Mouse (Mus musculus) cortical plate, adult 2 months (tissue): ENCODE data around the gene Brinp2. TPM values are rescaled to one million over a fixed set of nuclear protein-coding genes. Genes with fewer than 3 reads are reported as not detected.

Experiments used
- H3K27ac ChIP-seq: fragments of 200-500 bp; 2 replicates; pipeline ENCODE4 v1.5.1; 2012; ENCODE audit warnings: low read length, control low read depth, inconsistent platforms; ENCODE audit not compliant: insufficient read depth
- H3K4me1 ChIP-seq: fragments of 200-500 bp; 2 replicates; pipeline ENCODE4 v1.6.1; 2011; ENCODE audit warnings: low read length; ENCODE audit not compliant: control insufficient read depth, insufficient read depth
- H3K4me3 ChIP-seq: fragments of 200-500 bp; 2 replicates; pipeline ENCODE4 v1.5.1; 2011; ENCODE audit warnings: mild to moderate bottlenecking, low read length, control low read depth; ENCODE audit not compliant: insufficient read depth
- CTCF ChIP-seq: fragments of 200-500 bp; IDR thresholded peaks from 2 replicates; pipeline ENCODE4 v1.5.1; 2011; ENCODE audit warnings: mild to moderate bottlenecking, control low read depth, low read length; ENCODE audit not compliant: insufficient read depth; ENCODE audit errors: extremely low read depth
- POLR2A ChIP-seq: fragments of 200-500 bp; IDR thresholded peaks from 2 replicates; pipeline ENCODE4 v1.6.1; 2011; ENCODE audit warnings: mild to moderate bottlenecking, low read length, control low read depth; ENCODE audit not compliant: insufficient read depth; ENCODE audit errors: extremely low read depth
- polyA plus RNA-seq: library from polyadenylated mRNA; depleted of rRNA; stranded (reverse); fragments of >200 nt; gene quantifications from 2 replicates; pipeline ENCODE4 v1.2.3, GENCODE M21; 2012

Gene Brinp2
- polyA plus RNA-seq, 1 experiment: 62.2 TPM

DNA sequence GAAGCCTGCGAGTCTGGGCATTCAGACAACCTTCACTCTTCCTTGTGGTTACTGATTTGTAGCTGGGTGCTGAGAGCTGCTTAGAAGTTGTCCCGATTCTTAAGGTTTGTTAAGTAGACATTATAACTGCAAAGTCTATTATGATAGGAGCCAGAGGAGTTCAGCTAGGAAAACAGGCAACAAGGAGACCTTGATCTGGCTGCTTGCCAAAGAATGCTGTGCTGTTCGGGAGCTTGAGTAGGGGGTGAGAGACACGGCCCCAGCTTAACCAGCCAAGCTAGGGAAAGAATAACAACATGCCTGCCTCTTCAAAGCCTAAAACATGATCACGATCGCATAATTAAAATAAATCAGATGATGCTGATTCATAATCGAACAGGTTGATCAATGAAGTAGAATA is 59.1 kb downstream of the Brinp2 start:
- peaks cover 10% of the 10 kb centered on the region for H3K4me1 ChIP-seq
- H3K27ac ChIP-seq: no peak overlapping the region
- no peak for TF ChIP-seq CTCF
- TF ChIP-seq POLR2A: no peak
- no peak overlapping the region for H3K4me3 ChIP-seq

DNA sequence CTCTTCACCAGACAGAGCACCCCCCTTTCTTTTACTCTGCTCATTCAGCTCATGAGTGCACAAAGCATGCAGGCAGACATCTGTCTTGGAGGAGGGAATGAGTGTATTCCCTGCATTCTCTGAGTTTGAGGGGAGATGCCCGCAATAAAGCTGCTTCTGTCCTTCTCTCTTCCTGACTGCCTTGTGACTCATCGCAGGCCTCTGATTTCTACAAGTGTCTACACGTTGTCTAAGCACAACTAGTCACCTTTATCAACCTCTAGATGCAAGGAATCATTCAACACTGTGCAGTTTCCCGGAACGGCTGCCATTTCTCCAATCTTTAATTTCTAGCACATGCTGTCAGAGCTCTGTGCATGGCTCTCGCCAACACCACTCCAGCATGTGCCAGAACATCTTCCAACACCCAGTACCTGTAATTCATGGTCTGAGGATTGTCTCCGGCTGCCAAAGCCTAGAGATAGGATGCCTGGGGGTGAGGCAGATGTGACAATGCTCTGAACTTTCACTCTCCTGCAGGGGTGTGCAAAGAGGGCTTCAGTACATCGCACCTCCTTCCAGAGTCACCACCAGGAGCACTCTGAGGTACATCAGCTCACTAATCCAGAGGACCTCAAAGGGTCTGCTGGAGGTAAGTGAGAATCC is 59.7 kb downstream of the Brinp2 start:
- Histone ChIP-seq H3K27ac (no peak overlapping the region), H3K4me1 (peaks cover 10% of the 10 kb centered on the region), H3K4me3 (no peak overlapping the region)
- TF ChIP-seq POLR2A (no peak), CTCF (no peak)

DNA sequence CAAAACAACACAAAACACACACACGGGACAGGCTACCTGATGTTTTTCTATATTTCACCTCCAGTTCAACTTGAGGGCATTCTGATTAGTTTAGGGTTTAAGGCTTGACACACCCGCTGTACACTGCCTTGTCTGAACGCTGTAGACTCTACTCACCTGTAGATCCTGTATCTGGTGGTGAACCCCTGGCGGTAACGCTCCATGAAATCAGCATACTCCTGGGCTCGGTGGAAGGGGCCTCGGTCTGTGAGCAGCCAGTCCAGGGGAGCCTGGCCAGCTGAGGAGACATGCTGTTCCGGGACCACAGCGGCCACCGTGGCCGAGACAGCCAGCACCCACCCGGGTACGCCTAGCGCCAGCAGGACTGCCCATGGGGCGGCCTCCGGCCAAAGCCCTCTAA is 60.9 kb downstream of the Brinp2 start:
- no peak overlapping the region for H3K27ac ChIP-seq
- TF ChIP-seq CTCF (no peak), POLR2A (no peak)
- peaks cover 10% of the 10 kb centered on the region for H3K4me1 ChIP-seq
- H3K4me3 ChIP-seq: no peak overlapping the region

DNA sequence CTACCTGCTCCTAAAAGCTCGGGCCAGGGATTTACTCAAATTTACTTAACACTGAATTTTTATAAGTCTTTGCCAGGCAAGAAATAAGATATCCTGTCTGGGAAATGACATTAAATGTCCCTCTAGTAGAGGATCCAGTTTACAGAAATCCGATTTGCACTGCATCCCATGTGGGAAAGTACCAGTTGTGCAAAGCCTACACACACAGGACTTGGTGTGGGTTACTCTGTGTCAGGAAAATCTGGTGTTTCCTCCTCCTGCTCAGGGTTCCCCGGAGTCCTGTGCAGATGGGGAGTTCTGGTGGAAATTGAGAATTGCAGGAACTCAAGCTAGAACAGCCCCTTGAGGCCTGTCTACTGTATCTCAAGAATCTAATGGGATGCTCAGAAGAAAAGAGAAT is 70.9 kb downstream of the Brinp2 start:
- Histone ChIP-seq H3K4me3 (no peak overlapping the region), H3K4me1 (no peaks in the 10 kb centered on the region; the same call in 1 of the 2 replicates), H3K27ac (no peak overlapping the region)
- TF ChIP-seq POLR2A: no peak
- TF ChIP-seq CTCF: no peak

DNA sequence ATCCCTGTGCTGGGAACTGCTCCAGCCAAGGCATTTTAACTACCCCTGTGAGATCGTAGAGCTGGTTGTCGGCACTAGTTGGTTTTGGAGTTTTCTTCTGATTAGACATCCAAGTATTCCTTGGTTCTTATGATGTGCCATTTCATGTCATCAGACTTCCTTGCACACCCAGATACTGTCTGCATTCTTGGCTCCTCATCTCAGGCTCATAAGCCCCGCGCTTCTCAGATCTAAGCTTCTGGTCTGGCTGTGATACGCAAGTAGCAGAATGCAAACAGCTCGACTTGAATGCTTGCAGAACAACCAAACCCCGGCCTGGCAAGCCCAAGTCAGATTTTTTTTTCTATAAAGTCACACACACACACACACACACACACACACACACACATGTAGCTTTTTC is 72.3 kb downstream of the Brinp2 start:
- Histone ChIP-seq H3K4me3 (no peak overlapping the region), H3K27ac (no peak overlapping the region), H3K4me1 (no peaks in the 10 kb centered on the region; the same call in 1 of the 2 replicates)
- TF ChIP-seq POLR2A (no peak), CTCF (no peak)

DNA sequence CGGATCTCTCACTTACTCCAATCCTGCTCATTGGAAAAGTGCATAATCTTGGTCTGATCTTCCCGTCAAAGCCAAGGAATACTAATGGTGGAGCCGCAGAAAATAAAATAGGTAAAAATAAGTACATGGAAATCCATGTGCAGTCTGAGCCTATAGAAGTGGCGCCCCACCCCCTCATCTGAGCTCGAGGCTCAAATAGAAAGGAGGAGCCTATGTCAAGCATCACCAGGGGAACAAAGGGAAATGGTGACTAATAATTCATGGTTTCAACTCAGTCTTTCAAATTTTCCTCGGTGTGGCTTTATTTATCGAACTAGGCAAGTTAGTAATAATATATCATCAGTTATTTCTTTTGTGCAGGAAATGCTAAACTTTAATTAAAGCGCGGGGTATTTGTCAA is 84.1 kb downstream of the Brinp2 start:
- no peak overlapping the region for H3K27ac ChIP-seq
- H3K4me3 ChIP-seq: no peak overlapping the region
- peaks cover 3% of the 10 kb centered on the region; the same call in 1 of the 2 replicates for H3K4me1 ChIP-seq
- TF ChIP-seq POLR2A: no peak
- no peak for TF ChIP-seq CTCF

DNA sequence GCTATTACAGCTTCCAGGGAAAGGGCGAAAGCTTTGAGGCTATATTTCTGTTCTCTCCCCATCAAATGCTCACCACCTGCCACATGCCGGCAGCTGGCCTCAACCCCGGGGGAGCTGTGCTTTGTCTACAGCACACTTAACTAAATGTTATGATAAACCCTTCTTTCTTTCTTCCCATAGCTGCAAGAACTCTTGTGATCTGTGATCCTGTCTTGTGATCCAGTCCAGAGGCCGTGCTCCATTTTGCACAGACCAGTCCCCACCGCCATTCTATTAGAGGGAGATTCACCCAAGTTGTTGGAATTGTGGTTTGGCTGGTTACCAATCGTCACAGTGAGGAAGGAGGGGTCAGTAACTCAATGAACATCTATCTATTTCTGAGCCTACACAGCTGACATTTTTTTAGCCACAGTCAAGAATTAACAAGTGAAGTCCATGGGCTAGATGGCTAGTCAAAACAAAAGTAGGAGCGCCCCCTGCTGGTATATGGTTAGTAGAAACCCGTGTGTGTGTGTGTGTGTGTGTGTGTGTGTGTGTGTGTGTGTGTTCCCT is 89.0 kb downstream of the Brinp2 start:
- H3K27ac ChIP-seq: no peak overlapping the region
- TF ChIP-seq CTCF (peak; percentile 42; the same call in 1 of the 2 replicates), POLR2A (no peak)
- H3K4me1 ChIP-seq: peaks cover 3% of the 10 kb centered on the region; the same call in 1 of the 2 replicates
- no peak overlapping the region for H3K4me3 ChIP-seq

DNA sequence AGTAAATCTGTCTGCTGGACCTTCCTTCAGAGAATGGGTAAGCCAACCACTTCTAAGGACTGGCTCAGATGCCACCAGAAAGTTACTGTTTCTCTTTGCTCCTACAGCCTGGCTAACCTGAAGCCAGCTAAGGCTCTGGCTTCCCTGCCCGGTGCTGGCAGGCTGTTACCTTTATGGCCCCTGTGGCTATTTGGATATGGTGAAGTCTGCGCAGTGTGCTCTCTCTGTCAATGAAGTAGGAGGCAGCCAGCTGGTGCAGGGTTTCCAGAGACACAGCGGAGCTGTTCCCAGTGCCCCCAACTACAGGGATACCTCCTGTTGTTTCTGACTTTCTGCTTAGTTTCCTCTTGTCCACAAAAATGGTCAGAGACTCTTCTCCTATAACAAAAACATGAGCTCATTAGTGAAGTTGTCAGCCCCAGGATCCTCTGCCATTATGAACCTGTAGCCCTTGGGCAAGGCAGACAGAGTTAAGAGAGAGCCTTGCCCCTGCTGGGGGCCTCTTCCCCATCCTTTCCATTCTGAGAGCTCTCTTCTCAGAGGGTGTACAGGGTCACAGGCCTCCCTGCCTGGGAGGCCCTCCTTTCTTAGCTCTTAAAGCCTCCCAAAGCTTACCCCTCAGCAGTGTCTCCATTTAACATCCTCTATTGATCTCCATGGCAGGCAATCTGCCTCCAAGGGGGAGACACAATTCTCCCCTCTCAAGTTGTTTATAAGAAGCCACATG is 89.7 kb downstream of the Brinp2 start:
- TF ChIP-seq POLR2A (no peak), CTCF (no peak)
- Histone ChIP-seq H3K27ac (no peak overlapping the region), H3K4me1 (peaks cover 3% of the 10 kb centered on the region; the same call in 1 of the 2 replicates), H3K4me3 (no peak overlapping the region)

DNA sequence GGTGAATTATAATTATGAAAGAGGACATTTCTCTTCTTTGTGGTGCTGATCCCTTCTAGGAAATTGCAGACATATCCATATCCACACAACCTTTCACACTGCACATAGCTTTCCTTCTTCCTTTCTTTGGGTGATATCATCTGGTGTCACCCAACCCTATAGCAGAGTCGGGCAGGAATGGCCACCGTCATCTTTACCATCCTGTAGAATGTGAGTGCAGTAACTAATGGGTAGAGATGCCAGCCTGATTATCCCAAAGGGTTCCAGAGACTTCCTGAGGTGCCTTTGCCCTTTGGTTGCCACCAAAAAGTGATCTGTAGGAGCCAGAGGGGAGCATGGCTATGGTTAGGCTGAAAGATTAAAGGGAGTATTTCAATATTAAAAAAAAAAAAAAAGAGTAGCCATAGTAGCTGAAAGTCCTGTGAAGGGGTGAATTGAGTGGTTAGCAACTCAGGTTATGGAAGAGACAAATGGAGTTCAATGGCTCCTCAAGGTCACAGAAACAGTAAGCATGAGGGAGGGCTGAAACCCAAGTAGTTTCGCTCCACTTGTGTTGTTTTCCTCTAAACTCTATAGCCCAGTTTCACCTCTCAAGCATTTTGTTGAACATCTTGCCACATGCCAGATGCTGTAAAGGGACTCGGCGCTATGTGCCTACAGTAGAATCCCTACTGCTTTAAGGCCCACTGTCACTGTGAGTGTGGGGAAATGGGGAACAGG is 96.5 kb downstream of the Brinp2 start:
- TF ChIP-seq CTCF (no peak), POLR2A (no peak)
- H3K27ac ChIP-seq: no peak overlapping the region

More for the DNA sequence above, 96.5 kb downstream of the Brinp2 start:
- Histone ChIP-seq H3K4me3 (no peak overlapping the region), H3K4me1 (peaks cover 3% of the 10 kb centered on the region)
